Comparison of ENCODE assay signal across 7 mouse cellular contexts in genomic region chr11:97050216-97050943, GRCm38 (mm10). TPM values are rescaled to one million over a fixed set of nuclear protein-coding genes. Genes with fewer than 3 reads are reported as not detected.
DNase-seq lines count a peak whose midpoint lies in the region; ATAC-seq and TF ChIP-seq lines count a peak whose summit lies in the region.

Osbpl7 (plus strand) TSS chr11:97050628.

- DNase-seq in adrenal gland, postnatal 10 days, result peak; percentile 85
- peak; percentile 41 for DNase-seq in embryo, embryonic 11.5 days (ENCODE audit: low read depth, low spot score)
- no peak for DNase-seq in gonadal fat pad, adult 2 months (ENCODE audit: low read depth)
- peak; percentile 77 for DNase-seq in limb, embryonic 10.5 days (ENCODE audit: low spot score)

- peak within 1 kb of the TSS; percentile 93 for H3K4me2 ChIP-seq in intestine, postnatal 0 days (replicated peaks; ENCODE audit: low read depth)
- H3K4me2 ChIP-seq in midbrain, embryonic 12.5 days (replicated peaks), result peak within 1 kb of the TSS; percentile 95

- peak within 1 kb of the TSS; percentile 91 for H3K27ac ChIP-seq in intestine, postnatal 0 days (ENCODE audit: low read depth, low read length)
- H3K27ac ChIP-seq in limb, embryonic 10.5 days, result peak within 1 kb of the TSS; percentile 80
- H3K27ac ChIP-seq in midbrain, embryonic 12.5 days (replicated peaks), result peak within 1 kb of the TSS; percentile 15; the same call in 1 of the 2 replicates
- H3K27ac ChIP-seq in small intestine, adult 2 months (ENCODE audit: insufficient read depth, low read depth, low read length), result peak within 1 kb of the TSS; percentile 82

- WGBS in intestine, postnatal 0 days, result 3% methylated on average over 18 of the region's 18 CpGs
- 8% methylated on average over 18 of the region's 18 CpGs for WGBS in limb, embryonic 10.5 days
- WGBS in midbrain, embryonic 12.5 days, result 8% methylated on average over 18 of the region's 18 CpGs
- under 1% methylated on average over 18 of the region's 18 CpGs for WGBS in small intestine, adult 2 months

- no peaks in the 10 kb centered on the region for H3K9me3 ChIP-seq in intestine, postnatal 0 days (ENCODE audit: control insufficient read depth)
- no peaks in the 10 kb centered on the region for H3K9me3 ChIP-seq in limb, embryonic 10.5 days (replicated peaks)
- no peaks in the 10 kb centered on the region for H3K9me3 ChIP-seq in midbrain, embryonic 12.5 days

- H3K27me3 ChIP-seq in intestine, postnatal 0 days (replicated peaks; ENCODE audit: control insufficient read depth, insufficient read depth, low read length), result no peaks in the 10 kb centered on the region
- H3K27me3 ChIP-seq in limb, embryonic 10.5 days (ENCODE audit: low read depth, poor library complexity, severe bottlenecking), result no peaks in the 10 kb centered on the region
- no peaks in the 10 kb centered on the region for H3K27me3 ChIP-seq in midbrain, embryonic 12.5 days
- no peaks in the 10 kb centered on the region for H3K27me3 ChIP-seq in small intestine, adult 2 months (ENCODE audit: control insufficient read depth, insufficient read depth, low read length)

- peaks cover 5% of the 10 kb centered on the region; the same call in 1 of the 2 replicates for H3K4me1 ChIP-seq in intestine, postnatal 0 days (replicated peaks; ENCODE audit: control insufficient read depth, insufficient read depth, low read length)
- H3K4me1 ChIP-seq in limb, embryonic 10.5 days, result peaks cover 33% of the 10 kb centered on the region
- H3K4me1 ChIP-seq in midbrain, embryonic 12.5 days, result peaks cover 23% of the 10 kb centered on the region
- H3K4me1 ChIP-seq in small intestine, adult 2 months (ENCODE audit: control insufficient read depth, insufficient read depth, insufficient read length, low read length), result peaks cover 21% of the 10 kb centered on the region

- ATAC-seq in intestine, postnatal 0 days, result peak; percentile 34
- peak; percentile 79 for ATAC-seq in midbrain, embryonic 12.5 days (ENCODE audit: low FRiP score, low read depth)

- TF ChIP-seq CTCF in intestine, postnatal 0 days (IDR thresholded peaks at IDR 0.05; ENCODE audit: low read depth), result peak; percentile 63
- peak; percentile 27; the same call in 1 of the 2 replicates for TF ChIP-seq CTCF in small intestine, adult 2 months (IDR thresholded peaks at IDR 0.05; ENCODE audit: extremely low read depth, insufficient read length, insufficient replicate concordance, low read depth, low read length)

- peak within 1 kb of the TSS; percentile 77 for H3K4me3 ChIP-seq in intestine, postnatal 0 days (ENCODE audit: low read depth, low read length)
- H3K4me3 ChIP-seq in limb, embryonic 10.5 days, result peak within 1 kb of the TSS; percentile 77
- H3K4me3 ChIP-seq in midbrain, embryonic 12.5 days, result peak within 1 kb of the TSS; percentile 73
- peak within 1 kb of the TSS; percentile 87 for H3K4me3 ChIP-seq in small intestine, adult 2 months (ENCODE audit: low read depth, low read length)

- TF ChIP-seq POLR2A in small intestine, adult 2 months (IDR thresholded peaks at IDR 0.05; ENCODE audit: low read depth, low read length), result peak; percentile 61; the same call in 1 of the 2 replicates

- H3K9ac ChIP-seq in intestine, postnatal 0 days (ENCODE audit: low read depth, low read length), result peak within 1 kb of the TSS; percentile 78
- H3K9ac ChIP-seq in midbrain, embryonic 12.5 days (replicated peaks), result peak within 1 kb of the TSS; percentile 86

- peaks cover 32% of the 10 kb centered on the region for H3K36me3 ChIP-seq in intestine, postnatal 0 days (ENCODE audit: control insufficient read depth, insufficient read depth)
- peaks cover 57% of the 10 kb centered on the region for H3K36me3 ChIP-seq in limb, embryonic 10.5 days
- H3K36me3 ChIP-seq in midbrain, embryonic 12.5 days, result peaks cover 46% of the 10 kb centered on the region
- H3K36me3 ChIP-seq in small intestine, adult 2 months (ENCODE audit: control insufficient read depth, insufficient read depth, low read length), result peaks cover 39% of the 10 kb centered on the region

RNA-seq across cellular contexts. Expression of gene Osbpl7, which starts in this region (rescaled TPM):
- 10 to 100 TPM; 10.2 to 13.2 TPM for total RNA-seq in adrenal gland, postnatal 10 days (2021)
- polyA plus RNA-seq in gonadal fat pad, adult 2 months (2012; rRNA removed), result 30.5 and 35.6 TPM in 2 replicates
- polyA plus RNA-seq in intestine, postnatal 0 days (2015; fragmentation: Nextera tagmentation; extraction: Ambion mirVana), result 10.6 and 12.0 TPM in 2 replicates
- 8.3 and 10.1 TPM in 2 replicates for polyA plus RNA-seq in limb, embryonic 10.5 days (2016; fragmentation: Nextera tagmentation; extraction: Ambion mirVana)
- polyA plus RNA-seq in midbrain, embryonic 12.5 days (2016; fragmentation: Nextera tagmentation; extraction: Ambion mirVana), result 8.5 and 10.8 TPM in 2 replicates
- polyA plus RNA-seq in small intestine, adult 2 months (2012; rRNA removed), result 12.1 and 21.3 TPM in 2 replicates

Comparison
In these comparisons a context has a peak if more than half of its experiments do, and no peak if none do; other contexts are left out.
1. H3K27ac ChIP-seq: peak in every context shown above with its lines; median percentile 91 in intestine, postnatal 0 days; 82 in small intestine, adult 2 months; 80 in limb, embryonic 10.5 days; 15 in midbrain, embryonic 12.5 days.